Mouse (Mus musculus) macrophage (primary cell): ENCODE measurements around the gene Got2. TPM values are rescaled to one million over a fixed set of nuclear protein-coding genes. Genes with fewer than 3 reads are reported as not detected.
"Not testable (repeated sequence)": the region's sequence is repeated elsewhere in the genome, so short reads cannot be mapped to it uniquely, and the experiment has no call there.

Experiments
- H3K27ac ChIP-seq: fragments of 350-480 bp; formaldehyde crosslinking; 2 replicates; pipeline ENCODE4 v1.9.0; 2021
- H3K36me3 ChIP-seq: fragments of 350-480 bp; formaldehyde crosslinking; 2 replicates; pipeline ENCODE4 v1.9.0; 2021; ENCODE audit errors: inconsistent target
- H3K4me3 ChIP-seq: fragments of 350-480 bp; formaldehyde crosslinking; 2 replicates; pipeline ENCODE4 v1.9.0; 2021; ENCODE audit errors: inconsistent target
- H3K79me2 ChIP-seq: fragments of 350-480 bp; formaldehyde crosslinking; 2 replicates; pipeline ENCODE4 v1.9.0; 2021; ENCODE audit errors: inconsistent target
- WGBS: methylation state at CpG from one replicate; pipeline ENCODE4 v1.1.7; 2026; ENCODE audit warnings: inconsistent platforms; ENCODE audit not compliant: missing documents; 5-methylcytosine and 5-hydroxymethylcytosine counted together
- polyA plus RNA-seq: library from polyadenylated mRNA; stranded (reverse); fragments of 250-400 nt; gene quantifications from 3 replicates; pipeline ENCODE4 v1.2.4, GENCODE M21; 2018; ENCODE audit warnings: inconsistent platforms

The Got2 gene
- polyA plus RNA-seq, 1 experiment from 2014 or later, result 70.6 TPM

- Histone ChIP-seq H3K4me3 (no peak overlapping the region), H3K27ac (no peak overlapping the region), H3K79me2 (peaks cover 61% of the 10 kb centered on the region), H3K36me3 (peaks cover 35% of the 10 kb centered on the region)
- WGBS, result 92% methylated on average over 17 of the region's 19 CpGs
These were observed 39.4 kb downstream of the Got2 start for GRCm38 (mm10) chr8:95848734-95849464.

- 88% methylated on average over 16 of the region's 24 CpGs for WGBS
- Histone ChIP-seq H3K4me3 (no peak overlapping the region), H3K36me3 (peaks cover 43% of the 10 kb centered on the region), H3K27ac (no peak overlapping the region), H3K79me2 (peaks cover 59% of the 10 kb centered on the region)
These were observed 40.2 kb downstream of the Got2 start for GRCm38 (mm10) chr8:95848061-95848551.

GRCm38 (mm10) chr8:95845026-95845425 lies 43.3 kb downstream of the Got2 start:
- Histone ChIP-seq H3K79me2 (peaks cover 34% of the 10 kb centered on the region), H3K36me3 (peaks cover 70% of the 10 kb centered on the region), H3K4me3 (no peak overlapping the region), H3K27ac (no peak overlapping the region)
- WGBS, result 95% methylated on average over 7 of the region's 7 CpGs

GRCm38 (mm10) chr8:95843968-95844367 lies 44.4 kb downstream of the Got2 start:
- Histone ChIP-seq H3K36me3 (peaks cover 78% of the 10 kb centered on the region), H3K4me3 (no peak overlapping the region), H3K27ac (no peak overlapping the region), H3K79me2 (peaks cover 23% of the 10 kb centered on the region)
- 92% methylated on average over 6 of the region's 6 CpGs for WGBS

GRCm38 (mm10) chr8:95841436-95841835 lies 46.9 kb downstream of the Got2 start:
- WGBS, result 92% methylated on average over 15 of the region's 15 CpGs
- Histone ChIP-seq H3K4me3 (no peak overlapping the region), H3K79me2 (peaks cover 6% of the 10 kb centered on the region; the same call in 1 of the 2 replicates), H3K36me3 (peaks cover 78% of the 10 kb centered on the region), H3K27ac (no peak overlapping the region)

GRCm38 (mm10) chr8:95839289-95839688 lies 49.1 kb downstream of the Got2 start:
- Histone ChIP-seq H3K79me2 (no peaks in the 10 kb centered on the region), H3K4me3 (no peak overlapping the region), H3K36me3 (peaks cover 60% of the 10 kb centered on the region), H3K27ac (no peak overlapping the region)
- WGBS, result 100% methylated on average over 3 of the region's 4 CpGs

- H3K27ac ChIP-seq, result no peak overlapping the region
- 95% methylated on average over 10 of the region's 10 CpGs for whole genome bisulfite sequencing
- no peaks in the 10 kb centered on the region for H3K79me2 ChIP-seq
- H3K4me3 ChIP-seq, result no peak overlapping the region
- peaks cover 39% of the 10 kb centered on the region for H3K36me3 ChIP-seq
These were observed 51.1 kb downstream of the Got2 start for GRCm38 (mm10) chr8:95837266-95837665.

GRCm38 (mm10) chr8:95835891-95836290 lies 52.5 kb downstream of the Got2 start:
- Histone ChIP-seq H3K36me3 (peaks cover 30% of the 10 kb centered on the region), H3K4me3 (no peak overlapping the region), H3K27ac (no peak overlapping the region), H3K79me2 (no peaks in the 10 kb centered on the region)
- WGBS, result 89% methylated on average over 4 of the region's 4 CpGs

- WGBS, result 13% methylated on average over 16 of the region's 16 CpGs
- Histone ChIP-seq H3K27ac (no peak overlapping the region), H3K36me3 (peaks cover 12% of the 10 kb centered on the region; the same call in 1 of the 2 replicates), H3K4me3 (no peak overlapping the region), H3K79me2 (no peaks in the 10 kb centered on the region)
These were observed 54.8 kb downstream of the Got2 start for GRCm38 (mm10) chr8:95833435-95833984.

- H3K36me3 ChIP-seq, result peaks cover 12% of the 10 kb centered on the region; the same call in 1 of the 2 replicates
- no peak overlapping the region for H3K4me3 ChIP-seq
- 24% methylated on average over 16 of the region's 16 CpGs for whole genome bisulfite sequencing
- H3K27ac ChIP-seq, result no peak overlapping the region
- H3K79me2 ChIP-seq, result no peaks in the 10 kb centered on the region
These were observed 55.5 kb downstream of the Got2 start for GRCm38 (mm10) chr8:95832603-95833434.

- Histone ChIP-seq H3K36me3 (no peaks in the 10 kb centered on the region), H3K27ac (no peak overlapping the region), H3K4me3 (no peak overlapping the region), H3K79me2 (no peaks in the 10 kb centered on the region)
- whole genome bisulfite sequencing, result 94% methylated on average over 3 of the region's 3 CpGs
These were observed 58.2 kb downstream of the Got2 start for GRCm38 (mm10) chr8:95830144-95830543.

- H3K79me2 ChIP-seq, H3K27ac ChIP-seq: not testable (repeated sequence)
- 78% methylated on average over 19 of the region's 25 CpGs for WGBS
These were observed 63.2 kb downstream of the Got2 start, which contains the start of gene Sap18b for GRCm38 (mm10) chr8:95825162-95825561. Gene Sap18b (plus strand): TSS chr8:95825346.

GRCm38 (mm10) chr8:95822699-95823098 lies 65.6 kb downstream of the Got2 start:
- Histone ChIP-seq H3K27ac (no peak overlapping the region), H3K36me3 (no peaks in the 10 kb centered on the region), H3K79me2 (no peaks in the 10 kb centered on the region), H3K4me3 (no peak overlapping the region)
- WGBS, result 80% methylated on average over 3 of the region's 3 CpGs

More at GRCm38 (mm10) chr8:95825162-95825561, 63.2 kb downstream of the Got2 start, which contains the start of gene Sap18b:
- H3K36me3 ChIP-seq, H3K4me3 ChIP-seq: not testable (repeated sequence)

- Histone ChIP-seq H3K4me3 (no peak overlapping the region), H3K79me2 (no peaks in the 10 kb centered on the region), H3K27ac (no peak overlapping the region), H3K36me3 (no peaks in the 10 kb centered on the region)
- 88% methylated on average over 5 of the region's 5 CpGs for WGBS
These were observed 66.3 kb downstream of the Got2 start for GRCm38 (mm10) chr8:95822096-95822495.
